Mouse (Mus musculus) lung, adult 2 months (tissue): ENCODE measurements around the gene Hist1h3d.

ENCODE experiments used
- CTCF ChIP-seq: fragments of 200-500 bp; IDR thresholded peaks from 2 replicates; pipeline ENCODE4 v1.5.1; 2011; ENCODE audit warnings: mild to moderate bottlenecking, low read length, control low read depth; ENCODE audit not compliant: insufficient read depth
- POLR2A ChIP-seq: fragments of 200-500 bp; IDR thresholded peaks from 2 replicates; pipeline ENCODE4 v1.6.1; 2011; ENCODE audit warnings: low read depth, mild to moderate bottlenecking, control low read depth, low read length, borderline replicate concordance; ENCODE audit errors: extremely low read depth

DNA sequence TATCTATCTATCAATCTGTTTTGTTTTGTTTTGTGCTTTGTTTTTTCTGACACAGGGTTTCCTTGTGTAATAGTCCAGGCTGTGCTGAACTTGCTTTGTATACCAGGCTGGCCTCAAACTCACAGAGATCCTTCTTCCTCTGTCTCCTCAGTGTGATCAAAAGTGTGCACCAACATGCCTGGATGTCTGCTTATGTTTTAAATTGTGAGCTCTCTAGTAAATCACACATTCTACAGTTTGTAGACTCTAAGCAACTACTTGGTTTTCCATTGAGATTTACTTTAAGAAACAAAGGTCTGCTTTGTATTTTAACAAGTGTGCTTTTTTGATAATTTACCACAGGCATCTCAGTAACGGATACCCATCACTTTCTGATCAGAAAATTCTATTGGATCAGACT lies 2.3 kb downstream of the Hist1h3d start:
- TF ChIP-seq CTCF (no peak), POLR2A (no peak)
